Mouse (Mus musculus): Measurements from ENCODE around the gene Ptov1. TPM values are rescaled to one million over a fixed set of nuclear protein-coding genes. Genes with fewer than 3 reads are reported as not detected.

Gene Ptov1
- total RNA-seq (2021) = 100 to 1,000 TPM; 321 to 335 TPM
- long read RNA-seq, experiment 1, transcript Ptov1-201 (12 exons, 1,883 nt) = major isoform, 53 of 235 reads
- long read RNA-seq, experiment 1, partial matches to known transcripts = 26 of 235 reads
- long read RNA-seq, experiment 1, other reads (novel, unspliced or antisense) = 156 of 235 reads
- long read RNA-seq, experiment 2, transcript Ptov1-201 (12 exons, 1,883 nt) = major isoform, 70 of 319 reads
- long read RNA-seq, experiment 2, partial matches to known transcripts = 26 of 319 reads
- long read RNA-seq, experiment 2, other reads (novel, unspliced or antisense) = 219 of 319 reads

DNA sequence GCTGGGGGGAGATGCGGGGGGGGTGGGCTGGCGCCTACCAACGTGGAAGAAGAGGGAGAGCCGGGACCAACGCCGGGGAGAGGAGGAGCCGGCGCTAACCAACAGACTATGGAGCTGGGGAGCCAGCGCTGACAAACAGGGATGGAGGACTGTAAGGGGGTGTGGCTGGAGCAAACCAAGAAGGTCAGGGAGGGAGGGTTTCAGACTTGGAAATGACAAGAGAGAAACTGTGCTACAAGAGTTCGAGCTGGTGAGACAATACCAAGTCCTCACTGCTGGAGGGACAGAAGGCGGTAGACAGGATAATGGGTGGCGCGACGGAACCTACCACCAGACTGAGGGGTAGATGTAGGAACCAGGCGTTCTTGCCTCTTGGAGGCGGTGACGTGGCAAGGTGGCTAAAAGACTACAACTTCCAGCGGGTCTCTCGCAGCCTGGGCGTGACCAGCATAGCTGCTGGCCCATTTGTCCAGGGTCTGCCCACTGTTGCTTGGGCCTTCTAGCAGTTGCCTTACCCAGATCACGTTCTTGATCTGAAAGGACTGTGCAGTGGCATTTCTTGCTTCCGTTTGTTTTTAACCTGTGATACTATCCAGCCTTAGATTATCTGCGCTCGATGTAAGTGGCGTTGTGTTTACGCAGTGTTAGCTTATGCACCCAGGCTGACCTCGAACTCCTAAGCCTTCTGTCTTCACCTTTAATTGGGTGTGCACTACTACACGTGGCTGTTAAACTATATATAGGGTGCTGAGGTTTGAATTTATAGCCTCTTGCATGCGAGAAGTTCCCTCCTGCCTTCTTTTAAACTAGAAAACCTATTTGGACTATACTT, at the start of gene Ptov1:
Gene Ptov1, minus strand, starts transcription at position 92 of the 832 bp plus-strand sequence.
- peak; percentile 93 to 99 for DNase-seq (ENCODE audit: low spot score in 2 of 2)
- Histone ChIP-seq H3K27ac (peak within 1 kb of the TSS; percentile 99), H3K4me3 (peak within 1 kb of the TSS; percentile 75)
- peak; percentile 21; the same call in 1 of the 2 replicates for TF ChIP-seq CTCF (conservative IDR thresholded peaks at IDR 0.05)

DNA sequence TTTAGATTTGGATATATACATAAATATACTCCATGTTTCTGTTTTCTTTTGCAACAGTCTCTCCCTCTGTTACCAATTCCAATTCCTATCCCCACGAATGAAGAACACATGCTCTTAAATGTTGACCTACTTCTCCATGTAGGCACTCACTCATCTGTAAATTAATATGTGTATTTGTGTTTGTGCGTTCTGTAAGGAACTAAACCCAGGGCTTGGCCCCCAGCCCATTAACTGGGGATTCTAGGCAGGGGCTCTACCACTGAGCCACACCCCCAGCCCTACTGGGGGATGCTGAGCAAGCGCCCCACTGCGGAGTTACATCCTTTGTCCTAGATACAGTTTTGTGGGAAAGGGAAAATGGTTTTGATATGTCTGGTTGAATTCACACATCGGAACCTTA, 49.5 kb upstream of the Ptov1 start:
- DNase-seq (ENCODE audit: low spot score in 2 of 2) = no peak
- Histone ChIP-seq H3K4me3 (no peak overlapping the region), H3K27ac (peak overlapping the region; percentile 89)
- TF ChIP-seq CTCF (conservative IDR thresholded peaks at IDR 0.05) = no peak

- Histone ChIP-seq H3K4me3 (no peak overlapping the region), H3K27ac (peak overlapping the region; percentile 89)
- TF ChIP-seq CTCF (conservative IDR thresholded peaks at IDR 0.05) = no peak
- no peak for DNase-seq (ENCODE audit: low spot score in 2 of 2)
Observed at GRCm38 (mm10) chr7:44918219-44918618, 48.6 kb upstream of the Ptov1 start.

- DNase-seq (ENCODE audit: low spot score in 2 of 2) = no peak
- TF ChIP-seq CTCF (conservative IDR thresholded peaks at IDR 0.05) = no peak
- Histone ChIP-seq H3K27ac (peak overlapping the region; percentile 89), H3K4me3 (no peak overlapping the region)
Observed at GRCm38 (mm10) chr7:44916881-44917280, 47.3 kb upstream of the Ptov1 start.

DNA sequence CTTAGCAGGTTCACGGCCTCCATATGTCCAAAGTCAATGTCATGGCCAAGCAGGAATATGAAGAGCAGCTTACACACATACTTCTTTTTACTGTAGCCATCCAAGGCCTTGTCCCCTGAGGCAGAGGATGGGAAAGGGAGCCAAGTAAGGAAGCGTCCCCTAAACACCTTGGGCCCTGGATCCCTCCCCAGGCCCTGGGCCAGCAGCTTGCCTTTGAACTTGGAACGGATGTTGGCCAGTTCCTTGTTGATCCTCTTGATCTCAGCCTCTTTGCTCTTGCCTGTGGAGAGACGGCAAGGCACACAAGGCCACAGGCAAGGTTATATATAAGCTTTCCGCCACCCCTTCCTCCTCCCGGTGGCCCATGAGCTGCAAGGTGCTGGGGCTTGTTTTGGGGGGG, 46.6 kb upstream of the Ptov1 start:
- no peak for TF ChIP-seq CTCF (conservative IDR thresholded peaks at IDR 0.05)
- DNase-seq (ENCODE audit: low spot score in 2 of 2) = no peak
- Histone ChIP-seq H3K27ac (peak overlapping the region; percentile 89; the same call in 1 of the 2 replicates), H3K4me3 (no peak overlapping the region)

DNA sequence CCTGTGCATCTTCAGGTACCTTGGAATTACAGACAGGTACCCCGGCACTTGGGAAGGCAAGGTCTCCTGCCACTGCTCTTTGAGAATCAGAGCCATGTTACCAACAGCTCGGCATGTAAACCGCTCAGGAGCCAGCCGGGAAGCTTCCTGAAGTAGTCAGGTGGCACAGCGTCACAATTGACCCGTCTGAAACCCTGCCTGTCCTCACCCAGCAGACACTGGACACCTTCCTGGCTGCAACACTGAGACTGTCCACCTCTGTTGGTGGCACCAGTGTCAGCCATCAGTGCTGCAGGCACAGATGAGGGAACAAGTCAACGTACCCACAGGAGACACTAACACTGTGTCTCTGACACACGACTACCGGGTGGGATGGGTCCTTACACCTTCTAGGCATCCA, 45.7 kb upstream of the Ptov1 start:
- Histone ChIP-seq H3K4me3 (no peak overlapping the region), H3K27ac (no peak overlapping the region)
- TF ChIP-seq CTCF (conservative IDR thresholded peaks at IDR 0.05) = no peak
- no peak for DNase-seq (ENCODE audit: low spot score in 2 of 2)

DNA sequence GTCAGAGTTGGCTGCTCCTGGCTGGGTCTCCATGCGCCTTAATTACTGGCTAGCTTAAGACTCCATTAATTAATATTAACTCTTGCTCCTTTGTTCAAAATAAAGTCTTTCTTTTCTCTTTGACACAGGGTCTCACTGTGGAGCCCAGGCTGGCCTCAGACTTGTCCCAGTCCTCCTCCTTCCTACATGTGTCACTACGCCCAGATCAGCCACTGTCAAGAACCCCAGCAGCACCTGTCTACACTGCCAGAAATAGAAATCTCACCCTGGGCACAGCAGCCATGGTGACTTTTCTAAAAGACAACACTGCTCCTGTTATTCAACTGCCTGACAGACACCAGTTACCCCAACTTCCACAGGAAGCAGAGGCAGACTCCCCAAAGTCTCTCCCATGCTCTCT, 44.8 kb upstream of the Ptov1 start:
- no peak for TF ChIP-seq CTCF (conservative IDR thresholded peaks at IDR 0.05)
- H3K4me3 ChIP-seq = no peak overlapping the region
- DNase-seq (ENCODE audit: low spot score in 2 of 2) = no peak
- H3K27ac ChIP-seq = no peak overlapping the region

DNA sequence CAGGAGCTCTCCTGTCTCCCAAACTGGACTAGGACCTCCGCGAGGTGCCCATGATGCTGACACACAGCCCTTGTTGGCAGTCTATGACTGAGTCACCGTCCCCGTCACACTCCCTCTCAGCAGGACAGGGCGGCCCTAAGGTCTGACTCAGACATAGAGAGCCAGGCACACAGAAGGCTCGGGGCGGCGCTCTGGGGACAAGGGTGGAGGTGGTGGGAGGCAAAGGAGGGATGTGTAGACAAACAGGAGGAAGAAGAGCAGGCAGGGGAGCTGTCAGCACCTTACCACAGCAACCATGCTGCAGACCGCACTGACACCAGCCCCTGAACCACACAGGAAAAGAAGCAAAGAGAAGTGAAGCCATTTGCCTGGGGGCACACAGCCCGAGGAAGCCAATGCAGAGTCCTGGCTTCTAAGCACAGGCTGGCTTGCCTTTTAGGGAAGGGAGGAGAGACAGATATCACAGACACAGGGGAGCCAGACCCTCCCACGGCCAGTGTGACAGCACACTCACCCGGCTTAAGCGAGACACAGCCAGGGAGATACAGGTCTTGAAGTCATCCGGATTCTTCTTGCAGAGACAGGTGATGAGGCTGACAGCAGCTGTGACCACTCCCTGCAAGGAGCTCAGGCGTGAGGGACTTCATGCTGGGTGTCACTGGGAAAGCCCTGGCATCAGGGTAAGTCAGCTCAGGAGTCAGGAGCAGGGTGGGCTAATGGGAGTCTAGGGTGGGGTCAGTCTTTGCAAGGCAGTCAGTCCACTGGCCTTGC, 39.3 kb upstream of the Ptov1 start:
- Histone ChIP-seq H3K4me3 (no peak overlapping the region), H3K27ac (peak overlapping the region; percentile 56)
- no peak for TF ChIP-seq CTCF (conservative IDR thresholded peaks at IDR 0.05)
- DNase-seq (ENCODE audit: low spot score in 2 of 2) = peak in 1 of 2 experiments; percentile 30

GRCm38 (mm10) chr7:44905430-44905829, 35.8 kb upstream of the Ptov1 start:
- no peak overlapping the region for H3K4me3 ChIP-seq
- DNase-seq (ENCODE audit: low spot score in 2 of 2) = no peak
- peak overlapping the region; percentile 65 for H3K27ac ChIP-seq
- no peak for TF ChIP-seq CTCF (conservative IDR thresholded peaks at IDR 0.05)

GRCm38 (mm10) chr7:44901230-44901722, 31.7 kb upstream of the Ptov1 start:
- peak; percentile 62 for TF ChIP-seq CTCF (conservative IDR thresholded peaks at IDR 0.05)
- peak overlapping the region; percentile 63; the same call in 1 of the 2 replicates for H3K27ac ChIP-seq
- H3K4me3 ChIP-seq = no peak overlapping the region
- DNase-seq (ENCODE audit: low spot score in 2 of 2) = peak in 1 of 2 experiments; percentile 18

- no peak for TF ChIP-seq CTCF (conservative IDR thresholded peaks at IDR 0.05)
- no peak overlapping the region; the same call in 1 of the 2 replicates for H3K4me3 ChIP-seq
- peak overlapping the region; percentile 63 for H3K27ac ChIP-seq
- DNase-seq (ENCODE audit: low spot score in 2 of 2) = no peak
Observed at GRCm38 (mm10) chr7:44900632-44901031, 31.0 kb upstream of the Ptov1 start.

DNA sequence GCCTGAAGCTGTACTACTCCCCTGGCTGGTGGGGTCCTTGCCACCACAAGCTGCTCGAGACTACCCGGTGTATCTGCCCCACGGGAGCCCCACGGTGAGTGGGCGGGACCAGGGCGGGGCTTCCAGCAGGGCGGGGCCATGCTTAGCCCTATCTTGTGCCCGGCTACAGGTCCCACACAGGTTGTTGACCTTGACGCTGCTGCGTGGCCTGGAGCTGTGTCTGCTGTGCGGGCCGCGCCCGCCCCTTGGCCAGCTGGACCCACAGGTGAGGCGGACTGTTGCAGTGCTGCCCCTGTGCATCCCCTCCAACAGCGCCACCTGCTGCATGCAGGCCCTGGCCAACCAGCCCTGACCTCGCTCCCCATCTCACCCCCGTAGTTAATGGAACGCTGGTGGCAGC, 29.0 kb upstream of the Ptov1 start:
- DNase-seq (ENCODE audit: low spot score in 2 of 2) = no peak
- no peak overlapping the region for H3K4me3 ChIP-seq
- TF ChIP-seq CTCF (conservative IDR thresholded peaks at IDR 0.05) = peak; percentile 58
- peak overlapping the region; percentile 63; the same call in 1 of the 2 replicates for H3K27ac ChIP-seq
